Mouse (Mus musculus) CH12.LX (cell line): ENCODE measurements around the gene Plekha6. TPM values are rescaled to one million over a fixed set of nuclear protein-coding genes. Genes with fewer than 3 reads are reported as not detected.

Experiments used
- DNase-seq: peaks from one replicate; pipeline ENCODE4 v3.0.0-alpha.2; 2013; ENCODE audit errors: extremely low read depth
- H3K27ac ChIP-seq: 2 replicates; pipeline ENCODE4 v1.5.1; 2012; ENCODE audit warnings: low read depth, mild to moderate bottlenecking, control low read depth, moderate library complexity; ENCODE audit not compliant: insufficient read depth
- H3K27me3 ChIP-seq: replicated peaks from 2 replicates; pipeline ENCODE3; 2012; ENCODE audit warnings: inconsistent platforms
- H3K36me3 ChIP-seq, 2 experiments: replicated peaks in 1 of 2; 2 replicates each; pipeline versions ENCODE3 to v1.6.1; 2012; ENCODE audit warnings: inconsistent platforms in 1 of 2, low read length in 1 of 2, mild to moderate bottlenecking in 1 of 2, mixed read lengths in 1 of 2, moderate library complexity in 1 of 2; ENCODE audit not compliant: control insufficient read depth in 1 of 2, insufficient read depth in 1 of 2
- H3K4me1 ChIP-seq, 2 experiments: 2 replicates each; pipeline ENCODE4 v1.6.1; 2012; ENCODE audit warnings: inconsistent platforms in 1 of 2, moderate library complexity in 1 of 2; ENCODE audit not compliant: insufficient read depth in 2 of 2, control insufficient read depth in 1 of 2
- H3K4me2 ChIP-seq: 2 replicates; pipeline ENCODE4 v1.6.1; 2012; ENCODE audit warnings: low read depth, mild to moderate bottlenecking, control low read depth; ENCODE audit not compliant: poor library complexity, insufficient read depth, severe bottlenecking
- H3K4me3 ChIP-seq, 3 experiments: fragments of 150-350 bp in 1 of 3; sonication (generic) in 1 of 3; replicated peaks in 1 of 3; 2 replicates each; pipeline versions ENCODE3 to v1.5.1; 2011 to 2012; ENCODE audit warnings: low read depth in 2 of 3, low read length in 2 of 3, mild to moderate bottlenecking in 2 of 3, moderate library complexity in 2 of 3, control low read depth in 1 of 3, improper control_type of control experiment in 1 of 3, inconsistent platforms in 1 of 3, mixed read lengths in 1 of 3; ENCODE audit not compliant: poor library complexity in 1 of 3
- H3K79me2 ChIP-seq: replicated peaks from 2 replicates; pipeline ENCODE4 v1.6.1; 2012; ENCODE audit warnings: mild to moderate bottlenecking, moderate library complexity; ENCODE audit not compliant: control insufficient read depth, poor library complexity, insufficient read depth, severe bottlenecking; ENCODE audit errors: extremely low read depth
- H3K9ac ChIP-seq: 2 replicates; pipeline ENCODE4 v1.6.1; 2012; ENCODE audit warnings: low read depth, mild to moderate bottlenecking, control low read depth, moderate library complexity; ENCODE audit not compliant: insufficient read depth
- H3K9me3 ChIP-seq: replicated peaks from 2 replicates; pipeline ENCODE3; 2012; ENCODE audit warnings: low read length, inconsistent platforms, mixed read lengths
- CHD2 ChIP-seq: IDR thresholded peaks from 2 replicates; pipeline ENCODE4 v1.6.1; 2011; ENCODE audit warnings: low read length, improper control_type of control experiment
- CTCF ChIP-seq, 2 experiments: IDR thresholded peaks in 1 of 2; conservative IDR thresholded peaks in 1 of 2; 2 replicates each; pipeline ENCODE4 v1.5.1; 2011 to 2012; ENCODE audit warnings: low read depth in 2 of 2, low read length in 2 of 2, improper control_type of control experiment in 1 of 2, inconsistent platforms in 1 of 2, mild to moderate bottlenecking in 1 of 2, moderate library complexity in 1 of 2
- HCFC1 ChIP-seq: IDR thresholded peaks from 2 replicates; pipeline ENCODE4 v1.6.1; 2012; ENCODE audit warnings: low read depth, mild to moderate bottlenecking, inconsistent platforms, low read length, improper control_type of control experiment
- IRF4 ChIP-seq: IDR thresholded peaks from 2 replicates; pipeline ENCODE4 v1.6.1; 2014; ENCODE audit warnings: low read depth, mild to moderate bottlenecking, inconsistent platforms, low read length, improper control_type of control experiment
- KAT2A ChIP-seq: IDR thresholded peaks from 2 replicates; pipeline ENCODE4 v1.6.1; 2012; ENCODE audit warnings: low read length, improper control_type of control experiment, inconsistent platforms; ENCODE audit not compliant: insufficient replicate concordance
- MAX ChIP-seq: IDR thresholded peaks from 2 replicates; pipeline ENCODE4 v1.6.1; 2011; ENCODE audit warnings: low read length, improper control_type of control experiment
- MAZ ChIP-seq: IDR thresholded peaks from 2 replicates; pipeline ENCODE4 v1.6.1; 2012; ENCODE audit warnings: low read depth, mild to moderate bottlenecking, inconsistent platforms, low read length, improper control_type of control experiment, moderate library complexity
- MYC ChIP-seq: IDR thresholded peaks from 2 replicates; pipeline ENCODE4 v1.6.1; 2011; ENCODE audit warnings: low read depth, mild to moderate bottlenecking, improper control_type of control experiment, low read length
- UBTF ChIP-seq: IDR thresholded peaks from 2 replicates; pipeline ENCODE4 v1.6.1; 2012; ENCODE audit warnings: low read depth, mild to moderate bottlenecking, inconsistent platforms, low read length, improper control_type of control experiment, moderate library complexity
- USF2 ChIP-seq: conservative IDR thresholded peaks from 2 replicates; pipeline ENCODE4 v1.6.1; 2011; ENCODE audit warnings: low read depth, low read length, improper control_type of control experiment
- ZKSCAN1 ChIP-seq: IDR thresholded peaks from 2 replicates; pipeline ENCODE4 v1.6.1; 2012; ENCODE audit warnings: low read depth, inconsistent platforms, low read length, improper control_type of control experiment, borderline replicate concordance
- dilution Hi-C: fragments of 300-500 bp; cut with MboI; formaldehyde crosslinking; loops from 2 replicates; pipeline ENCODE4 v1.14.3; 2020; ENCODE audit warnings: low sequenced_read_pairs; ENCODE audit not compliant: extremely low pct_unique_long_range_greater_than_20kb, extremely low pct_ligation_motif_present
- in situ Hi-C: fragments of 300-500 bp; cut with MboI; formaldehyde crosslinking; loops from 3 replicates; pipeline ENCODE4 v1.14.3; 2019; ENCODE audit warnings: low sequenced_read_pairs, low pct_ligation_motif_present, low pct_unique_long_range_greater_than_20kb, mixed read lengths
- polyA plus RNA-seq: library from polyadenylated mRNA; unstranded; fragments of >175 nt; gene quantifications from 2 replicates; pipeline ENCODE4 v1.2.1, GENCODE M21; 2012; ENCODE audit warnings: low read depth; ENCODE audit not compliant: insufficient read length
- total RNA-seq, 2 experiments: library from RNA; depleted of rRNA; stranded (reverse); fragments of 300-350 nt in 1 of 2; fragments of >200 nt in 1 of 2; gene quantifications; 2 replicates each; pipeline ENCODE4 v1.2.3; 2012 to 2014

Plekha6 gene
- total and polyA plus RNA-seq, 3 experiments: 0.07 TPM; not detected in 2

- Histone ChIP-seq H3K27me3 (peaks cover 74% of the 10 kb centered on the region), H3K9me3 (peaks cover 3% of the 10 kb centered on the region), H3K4me1 (no peaks in the 10 kb centered on the region; a peak in 1 of 4 replicates), H3K9ac (no peak overlapping the region), H3K4me3 (no peak overlapping the region), H3K27ac (no peak overlapping the region), H3K79me2 (no peaks in the 10 kb centered on the region), H3K36me3 (no peaks in the 10 kb centered on the region), H3K4me2 (no peak overlapping the region)
- dilution Hi-C loops (no loop called here), in situ Hi-C loops (loop anchor here (10.0 kb wide), 1 partner anchor 278 kb away; no protein-coding TSS in a partner anchor)
- TF ChIP-seq MAZ: no peak
- no peak for TF ChIP-seq MYC
- no peak for TF ChIP-seq HCFC1
- no peak for TF ChIP-seq CHD2
- peak in 1 of 2 experiments; percentile 29; a peak in 2 of 4 replicates for TF ChIP-seq CTCF (conservative IDR thresholded peaks at IDR 0.05 in 1 of 2, IDR thresholded peaks at IDR 0.05 in 1 of 2; ENCODE audit: low read depth in 2 of 2, low read length in 2 of 2)
- no peak for TF ChIP-seq ZKSCAN1
- TF ChIP-seq USF2: no peak
- DNase-seq: no peak
These were observed 163.1 kb downstream of the Plekha6 start for GRCm38 (mm10) chr1:133327094-133327493.

GRCm38 (mm10) chr1:133328299-133328795, 164.3 kb downstream of the Plekha6 start:
- TF ChIP-seq UBTF: no peak
- TF ChIP-seq IRF4: no peak
- TF ChIP-seq MAX: no peak
- no peak for TF ChIP-seq KAT2A
- no peak overlapping the region for H3K9ac ChIP-seq
- in situ Hi-C loops (loop anchor here (10.0 kb wide), 1 partner anchor 276 kb away; no protein-coding TSS in a partner anchor), dilution Hi-C loops (no loop called here)
- no peak overlapping the region for H3K27ac ChIP-seq
- H3K4me3 ChIP-seq: no peak overlapping the region
- H3K4me1 ChIP-seq: no peaks in the 10 kb centered on the region
- peaks cover 78% of the 10 kb centered on the region for H3K27me3 ChIP-seq
- no peaks in the 10 kb centered on the region for H3K79me2 ChIP-seq
- no peak for DNase-seq
- no peak overlapping the region for H3K4me2 ChIP-seq
- H3K9me3 ChIP-seq: peaks cover 3% of the 10 kb centered on the region
- no peaks in the 10 kb centered on the region for H3K36me3 ChIP-seq

GRCm38 (mm10) chr1:133328896-133329637, 165.1 kb downstream of the Plekha6 start:
- peaks cover 75% of the 10 kb centered on the region for H3K27me3 ChIP-seq
- no peak for DNase-seq
- no peaks in the 10 kb centered on the region for H3K36me3 ChIP-seq
- no peaks in the 10 kb centered on the region for H3K79me2 ChIP-seq
- H3K9ac ChIP-seq: no peak overlapping the region
- dilution Hi-C loops (no loop called here), in situ Hi-C loops (loop anchor here (10.0 kb wide), 1 partner anchor 276 kb away; no protein-coding TSS in a partner anchor)
- TF ChIP-seq MAZ: no peak
- no peak for TF ChIP-seq USF2
- no peak overlapping the region for H3K4me3 ChIP-seq
- H3K4me2 ChIP-seq: no peak overlapping the region
- no peaks in the 10 kb centered on the region for H3K4me1 ChIP-seq
- no peak overlapping the region for H3K27ac ChIP-seq
- peaks cover 6% of the 10 kb centered on the region for H3K9me3 ChIP-seq
